Mouse (Mus musculus) bone marrow macrophage, adult 2 months (primary cell): Measurements from ENCODE around the gene Scly. TPM values are rescaled to one million over a fixed set of nuclear protein-coding genes. Genes with fewer than 3 reads are reported as not detected.

Experiments
- H3K27ac ChIP-seq: 2 replicates; pipeline ENCODE4 v1.5.1; 2012; ENCODE audit warnings: low read depth, low read length; ENCODE audit not compliant: insufficient read depth
- H3K4me1 ChIP-seq: 2 replicates; pipeline ENCODE4 v1.6.1; 2012; ENCODE audit warnings: low read length; ENCODE audit not compliant: control insufficient read depth, insufficient read depth
- H3K4me3 ChIP-seq: 2 replicates; pipeline ENCODE4 v1.5.1; 2012; ENCODE audit warnings: mild to moderate bottlenecking, low read length, moderate library complexity; ENCODE audit not compliant: insufficient read depth
- CTCF ChIP-seq: IDR thresholded peaks from 2 replicates; pipeline ENCODE4 v1.5.1; 2012; ENCODE audit warnings: low read depth, mild to moderate bottlenecking, low read length, moderate library complexity
- POLR2A ChIP-seq: IDR thresholded peaks from 2 replicates; pipeline ENCODE4 v1.6.1; 2012; ENCODE audit warnings: mild to moderate bottlenecking, low read depth, low read length, borderline replicate concordance
- polyA plus RNA-seq: library from polyadenylated mRNA; stranded (reverse); fragments of >200 nt; gene quantifications from 2 replicates; pipeline ENCODE4 v1.2.4, GENCODE M21; 2012; ENCODE audit not compliant: missing spikeins, insufficient read depth, insufficient read length

Scly gene
- polyA plus RNA-seq = 19.2 and 22.6 TPM in 2 replicates

GRCm38 (mm10) chr1:91297799-91298744 lies at the start of gene Scly:
Gene Scly (plus strand): TSS chr1:91298338.
- H3K27ac ChIP-seq = peak within 1 kb of the TSS; percentile 90
- no peak for TF ChIP-seq CTCF
- peak; percentile 6; the same call in 1 of the 2 replicates for TF ChIP-seq POLR2A
- H3K4me1 ChIP-seq = peaks cover 14% of the 10 kb centered on the region
- peak within 1 kb of the TSS; percentile 97 for H3K4me3 ChIP-seq

DNA sequence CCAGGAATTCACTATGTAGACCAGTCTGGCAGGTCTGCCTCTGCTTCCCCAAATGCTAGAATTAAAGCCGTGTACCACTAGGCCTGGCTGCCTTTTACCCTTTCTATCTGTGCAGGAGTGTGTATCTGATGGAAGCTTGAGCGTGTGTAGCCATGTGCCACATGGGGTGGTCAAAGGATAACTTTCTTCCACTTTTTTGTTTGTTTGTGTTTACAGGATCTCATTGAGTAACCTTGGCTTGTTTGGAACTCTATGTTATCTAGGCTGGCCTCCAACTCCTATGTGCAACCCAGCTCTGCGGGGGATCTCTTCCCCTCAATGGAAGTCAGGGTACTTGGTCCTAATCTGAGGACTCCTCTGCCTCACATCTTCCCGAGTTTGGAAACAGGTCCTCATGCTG lies 49.2 kb upstream of the Scly start:
- H3K4me3 ChIP-seq = peak overlapping the region; percentile 83; the same call in 1 of the 2 replicates
- H3K27ac ChIP-seq = no peak overlapping the region
- peaks cover 37% of the 10 kb centered on the region for H3K4me1 ChIP-seq
- TF ChIP-seq CTCF (no peak), POLR2A (no peak)

- TF ChIP-seq CTCF = no peak
- 0 out of 2 replicates have a peak, but pooled peaks have one; percentile 76 for TF ChIP-seq POLR2A
- Histone ChIP-seq H3K27ac (peak within 1 kb of the TSS; percentile 81), H3K4me1 (peaks cover 44% of the 10 kb centered on the region), H3K4me3 (peak within 1 kb of the TSS; percentile 95)
Observed at GRCm38 (mm10) chr1:91249564-91250414, 48.3 kb upstream of the Scly start, which contains the start of gene Ube2f. Gene Ube2f (plus strand): TSS chr1:91250304.

DNA sequence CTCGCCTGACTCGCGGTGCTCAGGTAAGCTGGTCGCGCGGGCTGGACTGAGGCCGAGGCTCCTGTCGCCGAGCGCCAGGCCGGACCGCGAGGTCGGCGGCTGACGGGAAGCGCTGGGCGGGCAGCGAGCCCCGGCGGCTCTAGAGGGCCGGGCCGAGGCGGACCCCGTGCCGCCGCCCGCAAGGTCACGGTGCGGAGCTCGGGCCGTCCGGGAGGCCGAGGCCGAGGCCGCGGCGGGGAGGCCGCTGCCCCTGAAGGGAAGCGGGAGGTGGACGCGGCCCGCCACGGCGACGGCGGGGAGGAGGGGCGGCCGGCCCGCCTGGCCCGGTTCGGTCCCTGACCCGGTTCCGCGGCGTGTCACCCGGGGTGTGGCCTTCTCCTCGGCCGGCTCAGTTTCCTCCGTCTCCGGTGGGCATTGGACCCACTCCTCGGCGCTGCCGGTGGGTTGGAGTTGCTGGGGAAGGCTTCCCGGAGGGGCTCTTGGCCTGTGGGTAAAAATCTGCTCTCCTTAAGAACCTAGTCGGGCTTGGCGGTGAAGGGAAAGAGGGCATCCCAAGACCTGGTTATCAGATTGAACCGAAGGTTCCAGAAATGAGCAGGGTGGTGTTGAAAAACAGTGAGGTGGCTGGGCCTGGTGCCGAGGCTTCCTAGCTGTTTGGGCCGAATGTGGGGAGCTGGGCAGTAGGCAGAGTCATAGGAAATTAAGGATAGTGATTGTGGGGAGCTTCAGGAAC lies 47.6 kb upstream of the Scly start:
- H3K4me1 ChIP-seq = peaks cover 39% of the 10 kb centered on the region
- peak overlapping the region; percentile 81 for H3K27ac ChIP-seq
- TF ChIP-seq CTCF = no peak
- no peak for TF ChIP-seq POLR2A
- peak overlapping the region; percentile 95 for H3K4me3 ChIP-seq

DNA sequence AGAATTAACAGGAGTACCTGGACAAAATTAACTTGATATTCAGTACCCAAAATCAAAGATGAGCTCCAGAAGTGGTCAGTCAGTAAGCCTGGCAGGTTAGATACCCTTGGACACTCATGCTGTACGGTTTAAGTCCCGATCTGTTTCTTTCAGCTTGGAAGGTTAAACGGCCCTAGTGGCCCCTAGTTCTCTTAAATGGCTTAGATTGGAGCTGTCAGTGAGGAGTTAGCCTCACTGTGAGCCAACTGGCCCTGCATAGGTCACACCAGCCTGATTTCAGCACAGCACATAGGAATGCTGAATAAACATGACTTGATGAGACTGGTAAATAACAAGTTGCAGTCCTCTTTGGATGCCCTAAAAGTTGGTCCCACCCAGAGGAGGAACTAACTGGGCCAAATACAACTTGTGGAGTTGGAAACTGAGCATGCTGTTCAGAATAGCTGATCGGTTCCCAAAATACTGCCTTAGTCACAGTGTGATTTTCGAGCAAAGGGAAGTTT lies 46.9 kb upstream of the Scly start:
- H3K4me3 ChIP-seq = peak overlapping the region; percentile 95
- peak overlapping the region; percentile 81 for H3K27ac ChIP-seq
- TF ChIP-seq POLR2A = no peak
- TF ChIP-seq CTCF = no peak
- H3K4me1 ChIP-seq = peaks cover 41% of the 10 kb centered on the region

GRCm38 (mm10) chr1:91251927-91252326 lies 46.2 kb upstream of the Scly start:
- Histone ChIP-seq H3K4me1 (peaks cover 49% of the 10 kb centered on the region), H3K4me3 (peak overlapping the region; percentile 95), H3K27ac (peak overlapping the region; percentile 66)
- TF ChIP-seq POLR2A (no peak), CTCF (peak; percentile 45)

GRCm38 (mm10) chr1:91257918-91258317 lies 40.2 kb upstream of the Scly start:
- peak overlapping the region; percentile 9; the same call in 1 of the 2 replicates for H3K27ac ChIP-seq
- no peak for TF ChIP-seq CTCF
- no peak for TF ChIP-seq POLR2A
- no peak overlapping the region for H3K4me3 ChIP-seq
- H3K4me1 ChIP-seq = peaks cover 51% of the 10 kb centered on the region

DNA sequence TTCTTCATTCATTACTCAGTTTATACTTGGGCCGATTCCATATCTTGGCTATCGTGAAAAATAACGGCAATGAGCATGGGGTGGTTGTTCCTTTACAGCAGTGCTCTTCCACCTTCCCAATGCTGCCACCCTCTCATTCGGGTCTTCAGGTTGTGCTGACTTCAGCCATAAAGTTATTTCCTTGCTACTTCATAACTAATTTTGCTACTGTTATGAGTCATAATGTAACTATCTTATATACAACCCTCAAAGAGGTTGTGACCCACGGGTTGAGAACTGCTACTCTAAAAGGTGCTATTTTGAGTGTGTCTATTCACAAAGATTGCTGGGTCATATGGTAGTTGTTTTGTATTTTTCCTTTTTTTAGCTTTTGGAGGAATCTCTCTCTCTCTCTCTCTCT lies 38.3 kb upstream of the Scly start:
- H3K4me3 ChIP-seq = no peak overlapping the region
- no peak overlapping the region for H3K27ac ChIP-seq
- H3K4me1 ChIP-seq = peaks cover 42% of the 10 kb centered on the region
- no peak for TF ChIP-seq POLR2A
- no peak for TF ChIP-seq CTCF

- H3K4me1 ChIP-seq = peaks cover 25% of the 10 kb centered on the region
- H3K27ac ChIP-seq = no peak overlapping the region
- TF ChIP-seq CTCF (no peak), POLR2A (no peak)
- H3K4me3 ChIP-seq = no peak overlapping the region
Observed at GRCm38 (mm10) chr1:91262508-91262907, 35.6 kb upstream of the Scly start.
